Mouse (Mus musculus) MEL (cell line): ENCODE results near the gene Fnbp4. TPM values are rescaled to one million over a fixed set of nuclear protein-coding genes. Genes with fewer than 3 reads are reported as not detected.

Experiments
- DNase-seq: peaks from one replicate; pipeline ENCODE4 v3.0.0; 2011; ENCODE audit warnings: low read depth, low spot score
- H3K27ac ChIP-seq: 2 replicates; pipeline ENCODE4 v1.5.1; 2012; ENCODE audit warnings: low read depth, mild to moderate bottlenecking, control low read depth, low read length, moderate library complexity; ENCODE audit not compliant: control insufficient read depth
- H3K27me3 ChIP-seq, 2 experiments: fragments of 150-350 bp in 1 of 2; sonication (generic) in 1 of 2; 2 replicates each; pipeline ENCODE4 v1.6.1; 2012; ENCODE audit warnings: low read length in 2 of 2, mild to moderate bottlenecking in 2 of 2, improper control_type of control experiment in 1 of 2, moderate library complexity in 1 of 2; ENCODE audit not compliant: insufficient read depth in 2 of 2, control insufficient read depth in 1 of 2
- H3K36me3 ChIP-seq, 2 experiments: 2 replicates each; pipeline ENCODE4 v1.6.1; 2012 to 2014; ENCODE audit warnings: low read length in 2 of 2, improper control_type of control experiment in 1 of 2, inconsistent platforms in 1 of 2, mild to moderate bottlenecking in 1 of 2; ENCODE audit not compliant: insufficient read depth in 2 of 2, control insufficient read depth in 1 of 2
- H3K4me1 ChIP-seq, 2 experiments: fragments of 150-350 bp in 1 of 2; sonication (generic) in 1 of 2; 2 replicates each; pipeline ENCODE4 v1.6.1; 2012; ENCODE audit warnings: low read length in 2 of 2, improper control_type of control experiment in 1 of 2, mild to moderate bottlenecking in 1 of 2; ENCODE audit not compliant: insufficient read depth in 2 of 2, control insufficient read depth in 1 of 2
- H3K4me3 ChIP-seq, 2 experiments: fragments of 150-350 bp in 1 of 2; sonication (generic) in 1 of 2; 2 replicates each; pipeline ENCODE4 v1.5.1; 2012; ENCODE audit warnings: low read depth in 2 of 2, low read length in 2 of 2, mild to moderate bottlenecking in 2 of 2, moderate library complexity in 2 of 2, control low read depth in 1 of 2, improper control_type of control experiment in 1 of 2; ENCODE audit not compliant: control insufficient read depth in 1 of 2, insufficient read depth in 1 of 2
- H3K79me2 ChIP-seq: 2 replicates; pipeline ENCODE4 v1.6.1; 2012; ENCODE audit warnings: mild to moderate bottlenecking, low read length, moderate library complexity; ENCODE audit not compliant: control insufficient read depth, poor library complexity, insufficient read depth
- H3K9ac ChIP-seq: 2 replicates; pipeline ENCODE4 v1.6.1; 2012; ENCODE audit warnings: low read depth, mild to moderate bottlenecking, control low read depth, low read length, moderate library complexity; ENCODE audit not compliant: control insufficient read depth, poor library complexity, severe bottlenecking
- H3K9me3 ChIP-seq: fragments of 150-350 bp; sonication (generic); replicated peaks from 2 replicates; pipeline ENCODE4 v1.6.1; 2012; ENCODE audit warnings: mild to moderate bottlenecking, low read length, improper control_type of control experiment, moderate library complexity; ENCODE audit not compliant: insufficient read depth
- BHLHE40 ChIP-seq: IDR thresholded peaks from 2 replicates; pipeline ENCODE4 v1.6.1; 2012; ENCODE audit warnings: low read depth, mild to moderate bottlenecking, inconsistent platforms, low read length, improper control_type of control experiment, borderline replicate concordance
- CHD2 ChIP-seq: IDR thresholded peaks from 2 replicates; pipeline ENCODE4 v1.6.1; 2011; ENCODE audit warnings: low read length, improper control_type of control experiment
- E2F4 ChIP-seq: IDR thresholded peaks from 2 replicates; pipeline ENCODE4 v1.6.1; 2011; ENCODE audit warnings: low read depth, low read length, improper control_type of control experiment, borderline replicate concordance
- ELF1 ChIP-seq: IDR thresholded peaks from 2 replicates; pipeline ENCODE4 v1.6.1; 2014; ENCODE audit warnings: low read depth, mild to moderate bottlenecking, inconsistent platforms, low read length, improper control_type of control experiment, moderate library complexity
- EP300 ChIP-seq, 2 experiments: IDR thresholded peaks; 2 replicates each; pipeline ENCODE4 v1.6.1; 2011; ENCODE audit warnings: improper control_type of control experiment in 2 of 2, low read length in 2 of 2, low read depth in 1 of 2, mild to moderate bottlenecking in 1 of 2
- ETS1 ChIP-seq: IDR thresholded peaks from 2 replicates; pipeline ENCODE4 v1.6.1; 2012; ENCODE audit warnings: low read depth, mild to moderate bottlenecking, inconsistent platforms, low read length, improper control_type of control experiment, moderate library complexity
- GABPA ChIP-seq: IDR thresholded peaks from 2 replicates; pipeline ENCODE4 v1.6.1; 2012; ENCODE audit warnings: low read depth, mild to moderate bottlenecking, inconsistent platforms, low read length, improper control_type of control experiment, moderate library complexity
- GATA1 ChIP-seq: IDR thresholded peaks from 2 replicates; pipeline ENCODE4 v1.6.1; 2011; ENCODE audit warnings: low read depth, low read length, improper control_type of control experiment
- HCFC1 ChIP-seq: IDR thresholded peaks from 2 replicates; pipeline ENCODE4 v1.6.1; 2012; ENCODE audit warnings: low read depth, mild to moderate bottlenecking, inconsistent platforms, low read length, improper control_type of control experiment, moderate library complexity
- MAX ChIP-seq: IDR thresholded peaks from 2 replicates; pipeline ENCODE4 v1.6.1; 2011; ENCODE audit warnings: low read length, improper control_type of control experiment
- MAZ ChIP-seq: IDR thresholded peaks from 2 replicates; pipeline ENCODE4 v1.6.1; 2012; ENCODE audit warnings: low read depth, mild to moderate bottlenecking, inconsistent platforms, low read length, improper control_type of control experiment
- MXI1 ChIP-seq: IDR thresholded peaks from 2 replicates; pipeline ENCODE4 v1.6.1; 2011; ENCODE audit warnings: mild to moderate bottlenecking, low read depth, low read length, improper control_type of control experiment
- MYB ChIP-seq: IDR thresholded peaks from 2 replicates; pipeline ENCODE4 v1.6.1; 2011; ENCODE audit warnings: mild to moderate bottlenecking, low read depth, low read length, improper control_type of control experiment
- MYC ChIP-seq: IDR thresholded peaks from 2 replicates; pipeline ENCODE4 v1.6.1; 2011; ENCODE audit warnings: low read depth, mild to moderate bottlenecking, low read length, improper control_type of control experiment, moderate library complexity
- NELFE ChIP-seq: IDR thresholded peaks from 2 replicates; pipeline ENCODE4 v1.6.1; 2011; ENCODE audit warnings: low read depth, low read length, improper control_type of control experiment
- POLR2AphosphoS5 ChIP-seq: IDR thresholded peaks from 2 replicates; pipeline ENCODE4 v1.6.1; 2012; ENCODE audit warnings: low read depth, borderline replicate concordance, mild to moderate bottlenecking, inconsistent platforms, low read length, moderate library complexity, mixed read lengths
- SIN3A ChIP-seq: IDR thresholded peaks from 2 replicates; pipeline ENCODE4 v1.6.1; 2012; ENCODE audit warnings: low read length, improper control_type of control experiment, inconsistent platforms
- SMC3 ChIP-seq: IDR thresholded peaks from 2 replicates; pipeline ENCODE4 v1.6.1; 2011; ENCODE audit warnings: low read depth, low read length, improper control_type of control experiment
- TBP ChIP-seq: IDR thresholded peaks from 2 replicates; pipeline ENCODE4 v1.8.0; 2011; ENCODE audit warnings: low read depth, low read length, improper control_type of control experiment
- TCF12 ChIP-seq: IDR thresholded peaks from 2 replicates; pipeline ENCODE4 v1.6.1; 2014; ENCODE audit warnings: low read depth, mild to moderate bottlenecking, inconsistent platforms, low read length, improper control_type of control experiment, moderate library complexity
- USF1 ChIP-seq: IDR thresholded peaks from 2 replicates; pipeline ENCODE4 v1.6.1; 2014; ENCODE audit warnings: low read depth, mild to moderate bottlenecking, inconsistent platforms, low read length, improper control_type of control experiment, moderate library complexity
- USF2 ChIP-seq, 2 experiments: IDR thresholded peaks; 2 replicates each; pipeline ENCODE4 v1.6.1; 2011 to 2012; ENCODE audit warnings: improper control_type of control experiment in 2 of 2, low read length in 2 of 2, borderline replicate concordance in 1 of 2, inconsistent platforms in 1 of 2, low read depth in 1 of 2, mild to moderate bottlenecking in 1 of 2; ENCODE audit not compliant: insufficient read depth in 1 of 2
- ZKSCAN1 ChIP-seq: IDR thresholded peaks from 2 replicates; pipeline ENCODE4 v1.6.1; 2012; ENCODE audit warnings: low read depth, mild to moderate bottlenecking, inconsistent platforms, low read length, improper control_type of control experiment, moderate library complexity
- ZNF384 ChIP-seq: IDR thresholded peaks from 2 replicates; pipeline ENCODE4 v1.6.1; 2012; ENCODE audit warnings: low read depth, mild to moderate bottlenecking, inconsistent platforms, low read length, improper control_type of control experiment
- polyA plus RNA-seq, 2 experiments: library from polyadenylated mRNA; stranded (reverse) in 1 of 2; unstranded in 1 of 2; fragments of >175 nt in 1 of 2; fragments of >200 nt in 1 of 2; gene quantifications; 2 replicates each; pipeline versions ENCODE4 v1.2.1 to v1.2.4; 2012; ENCODE audit warnings: low replicate concordance in 2 of 2, low read depth in 1 of 2; ENCODE audit not compliant: insufficient read length in 2 of 2, insufficient read depth in 1 of 2, missing spikeins in 1 of 2
- total RNA-seq: library from RNA; depleted of rRNA; stranded (reverse); fragments of 300-350 nt; gene quantifications from 2 replicates; pipeline ENCODE4 v1.2.3, GENCODE M21; 2012

Gene Fnbp4
- total and polyA plus RNA-seq, 3 experiments = 42.1 to 353 (median 73.7) TPM

GRCm38 (mm10) chr2:90739327-90739726 lies 5.8 kb upstream of the Fnbp4 start:
- Histone ChIP-seq H3K9ac (no peak overlapping the region), H3K9me3 (no peaks in the 10 kb centered on the region), H3K4me1 (peaks cover 0 to 4% of the 10 kb centered on the region in 2 experiments; a peak in 1 of 4 replicates), H3K27ac (no peak overlapping the region), H3K4me3 (no peak overlapping the region), H3K79me2 (no peaks in the 10 kb centered on the region), H3K27me3 (no peaks in the 10 kb centered on the region), H3K36me3 (peaks cover 7 to 22% of the 10 kb centered on the region in 2 experiments)
- TF ChIP-seq ZKSCAN1 (0 out of 2 replicates have a peak, but pooled peaks have one; percentile 50), POLR2AphosphoS5 (no peak)
- no peak for DNase-seq

DNA sequence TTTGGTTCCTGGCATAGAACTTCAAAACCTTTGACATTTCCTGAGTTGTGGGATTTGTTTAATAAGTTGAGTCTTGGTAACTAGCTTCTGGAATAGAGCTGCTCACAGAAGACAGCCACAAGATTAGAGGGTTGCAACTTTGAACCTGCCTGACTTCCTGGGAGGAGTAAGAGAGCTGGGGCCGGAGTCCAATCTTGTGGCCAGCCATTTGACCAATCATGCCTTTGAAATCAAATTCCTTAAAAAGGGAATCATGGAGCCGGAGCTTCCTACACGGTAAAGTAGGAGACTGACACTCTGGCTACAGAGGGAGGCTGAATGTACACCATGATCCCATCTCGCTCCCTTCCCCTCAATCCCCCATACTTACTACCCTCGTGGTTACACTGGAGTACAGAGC lies 5.2 kb upstream of the Fnbp4 start:
- no peak for DNase-seq
- Histone ChIP-seq H3K27ac (no peak overlapping the region), H3K27me3 (no peaks in the 10 kb centered on the region), H3K9me3 (no peaks in the 10 kb centered on the region), H3K9ac (no peak overlapping the region), H3K4me1 (peaks cover 0 to 7% of the 10 kb centered on the region in 2 experiments; a peak in 1 of 4 replicates), H3K4me3 (no peak overlapping the region), H3K79me2 (no peaks in the 10 kb centered on the region; the same call in 1 of the 2 replicates), H3K36me3 (peaks cover 9 to 19% of the 10 kb centered on the region in 2 experiments)
- TF ChIP-seq EP300 (IDR thresholded peaks at IDR 0.05; ENCODE audit: low read depth in 1 of 2, low read length in 2 of 2) (no peak), TBP (no peak), MYC (no peak), GABPA (no peak), NELFE (no peak), ZNF384 (no peak), CHD2 (no peak), MAX (no peak), E2F4 (no peak), ELF1 (no peak)

DNA sequence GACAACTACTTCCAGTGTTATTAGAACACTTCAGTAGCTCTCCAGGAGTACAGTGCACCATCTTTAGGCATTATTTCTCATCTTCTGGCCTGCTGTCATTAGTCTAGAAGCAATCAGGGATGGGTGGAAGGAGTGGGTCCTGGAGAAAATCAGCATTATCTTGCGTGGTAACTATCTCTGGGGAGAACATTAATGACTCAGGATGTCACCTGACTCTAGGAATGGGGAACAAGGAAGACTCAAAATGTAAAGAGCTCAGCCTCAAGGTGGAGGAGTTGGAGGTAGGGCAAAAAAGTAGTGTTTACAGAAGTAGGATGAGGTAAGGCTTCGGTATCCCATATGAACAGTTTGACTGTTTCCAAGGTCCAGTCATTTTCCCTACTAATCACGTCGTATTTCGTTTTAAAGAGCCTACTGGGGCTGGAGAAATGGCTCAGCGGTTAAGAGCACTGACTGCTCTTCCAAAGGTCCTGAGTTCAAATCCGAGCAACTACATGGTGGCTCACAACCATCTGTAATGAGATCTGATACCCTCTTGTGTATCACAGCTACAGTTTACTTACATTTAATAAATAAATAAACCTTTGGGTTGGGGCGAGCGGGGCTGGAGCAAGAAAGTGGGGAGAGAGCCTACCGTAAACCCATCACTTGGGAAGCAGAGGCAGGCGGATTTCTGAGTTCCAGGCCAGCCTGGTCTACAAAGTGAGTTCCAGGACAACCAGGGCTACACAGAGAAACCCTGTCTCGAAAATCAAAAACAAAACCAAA lies 701 bp upstream of the Fnbp4 start:
- H3K4me1 ChIP-seq = peaks cover 4 to 21% of the 10 kb centered on the region in 2 experiments; a peak in 3 of 4 replicates
- DNase-seq = peak; percentile 68
- peaks cover 11 to 31% of the 10 kb centered on the region in 2 experiments for H3K36me3 ChIP-seq
- peak; percentile 55 for TF ChIP-seq GATA1
- TF ChIP-seq SMC3 = no peak
- TF ChIP-seq MXI1 = 0 out of 2 replicates have a peak, but pooled peaks have one; percentile 13
- no peak for TF ChIP-seq MYB
- peak; percentile 29 to 40; a peak in 3 of 4 replicates for TF ChIP-seq EP300 (IDR thresholded peaks at IDR 0.05; ENCODE audit: low read depth in 1 of 2, low read length in 2 of 2)
- 0 out of 4 replicates have a peak, but pooled peaks of 1 of the 2 experiments have one; percentile 42 for TF ChIP-seq USF2 (IDR thresholded peaks at IDR 0.05; ENCODE audit: borderline replicate concordance in 1 of 2, insufficient read depth in 1 of 2, low read depth in 1 of 2, low read length in 2 of 2)
- TF ChIP-seq MAZ = no peak
- peak; percentile 35; the same call in 1 of the 2 replicates for TF ChIP-seq HCFC1
- TF ChIP-seq MYC = no peak
- peak; percentile 84 for TF ChIP-seq USF1
- no peak for TF ChIP-seq E2F4
- 0 out of 2 replicates have a peak, but pooled peaks have one; percentile 23 for TF ChIP-seq TCF12
- peak; percentile 35; the same call in 1 of the 2 replicates for TF ChIP-seq ELF1
- peak; percentile 31; the same call in 1 of the 2 replicates for TF ChIP-seq ETS1
- peak; percentile 49 for TF ChIP-seq SIN3A
- peak; percentile 72 for TF ChIP-seq BHLHE40

More for the DNA sequence above, 701 bp upstream of the Fnbp4 start:
- H3K79me2 ChIP-seq = peaks cover 37% of the 10 kb centered on the region
- H3K9me3 ChIP-seq = no peaks in the 10 kb centered on the region
- peak overlapping the region; percentile 54 to 71 for H3K4me3 ChIP-seq
- H3K27me3 ChIP-seq = no peaks in the 10 kb centered on the region
- peak overlapping the region; percentile 89 for H3K9ac ChIP-seq
- peak overlapping the region; percentile 92 for H3K27ac ChIP-seq
